Mouse (Mus musculus) hindbrain, embryonic 15.5 days (tissue): ENCODE data around the gene Icam5. TPM values are rescaled to one million over a fixed set of nuclear protein-coding genes. Genes with fewer than 3 reads are reported as not detected.

Experiments used
- ATAC-seq: fragments of 200-750 bp; cut with Nextera tagmentation; 2 replicates; pipeline ENCODE4 v1.8.0; 2017; ENCODE audit warnings: low read depth, moderate number of reproducible peaks, moderate TSS enrichment; ENCODE audit not compliant: low FRiP score
- H3K27ac ChIP-seq: fragments of 300-500 bp; sonication (generic); replicated peaks from 2 replicates; pipeline ENCODE4 v1.5.1; 2015; ENCODE audit warnings: mild to moderate bottlenecking, inconsistent platforms
- H3K27me3 ChIP-seq: fragments of 300-500 bp; sonication (generic); 2 replicates; pipeline ENCODE4 v1.6.1; 2015; ENCODE audit warnings: control low read depth, inconsistent platforms
- H3K36me3 ChIP-seq: fragments of 300-500 bp; sonication (generic); 2 replicates; pipeline ENCODE4 v1.6.1; 2015; ENCODE audit warnings: control low read depth, inconsistent platforms
- H3K4me1 ChIP-seq: fragments of 300-500 bp; sonication (generic); replicated peaks from 2 replicates; pipeline ENCODE4 v1.6.1; 2015; ENCODE audit warnings: control low read depth, inconsistent platforms
- H3K4me2 ChIP-seq: fragments of 300-500 bp; sonication (generic); 2 replicates; pipeline ENCODE4 v1.6.1; 2015; ENCODE audit warnings: moderate library complexity, mild to moderate bottlenecking, inconsistent platforms
- H3K4me3 ChIP-seq: fragments of 300-500 bp; sonication (generic); 2 replicates; pipeline ENCODE4 v1.5.1; 2015; ENCODE audit warnings: mild to moderate bottlenecking, inconsistent platforms
- H3K9ac ChIP-seq: fragments of 300-500 bp; sonication (generic); 2 replicates; pipeline ENCODE4 v1.6.1; 2015; ENCODE audit warnings: inconsistent platforms
- H3K9me3 ChIP-seq: fragments of 300-500 bp; sonication (generic); 2 replicates; pipeline ENCODE4 v1.6.1; 2016; ENCODE audit warnings: control low read depth, inconsistent platforms
- WGBS: fragments of 180-500 bp; shearing (Covaris S2); methylation state at CpG from one replicate; pipeline ENCODE4 v1.1.7; 2015; 5-methylcytosine and 5-hydroxymethylcytosine counted together
- microRNA counts: library from miRNA; unstranded; fragments of <30 nt; microRNA quantifications from one replicate; lab custom pipeline; 2016
- microRNA-seq: library from miRNA; unstranded; fragments of <30 nt; microRNA quantifications from one replicate; pipeline ENCODE4, GENCODE M21; 2016
- polyA plus RNA-seq: library from polyadenylated mRNA; unstranded; fragments of >200 nt; fragmentation: Nextera tagmentation; extraction: Ambion mirVana; gene quantifications from 2 replicates; pipeline ENCODE4 v1.2.1, GENCODE M21; 2015

The Icam5 gene
- polyA plus RNA-seq, 1 experiment from 2014 or later: 2.6 TPM

- ATAC-seq: no peak
- no peak overlapping the region for H3K9ac ChIP-seq
- peaks cover 79% of the 10 kb centered on the region for H3K36me3 ChIP-seq
- H3K27me3 ChIP-seq: no peaks in the 10 kb centered on the region
- no peaks in the 10 kb centered on the region for H3K9me3 ChIP-seq
- H3K4me1 ChIP-seq: no peaks in the 10 kb centered on the region
- no peak overlapping the region for H3K27ac ChIP-seq
- H3K4me3 ChIP-seq: no peak overlapping the region
- no peak overlapping the region for H3K4me2 ChIP-seq
- WGBS: 80% methylated on average over 9 of the region's 9 CpGs
Measured at GRCm38 (mm10) chr9:21081127-21081526, 49.3 kb downstream of the Icam5 start.

DNA sequence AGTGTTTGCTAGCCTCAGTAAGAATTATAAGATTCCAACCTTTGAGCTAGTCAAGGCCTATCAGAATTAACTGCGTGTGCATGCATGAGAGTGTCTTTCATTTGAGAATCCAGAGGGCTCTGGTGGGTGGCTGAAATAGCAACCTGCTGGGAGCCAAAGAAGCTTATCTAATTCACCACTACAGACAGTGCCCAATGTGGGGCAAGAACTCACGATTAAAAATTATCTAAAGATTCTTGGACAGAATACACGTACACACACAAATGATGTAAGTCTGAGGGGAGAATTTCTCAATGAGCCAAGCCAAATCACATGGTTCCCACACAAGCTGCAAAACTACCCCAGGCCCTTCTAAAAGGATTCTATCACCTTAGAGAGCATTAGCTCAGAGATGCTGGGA, 51.5 kb downstream of the Icam5 start:
- peaks cover 67% of the 10 kb centered on the region for H3K36me3 ChIP-seq
- no peaks in the 10 kb centered on the region for H3K9me3 ChIP-seq
- no peak overlapping the region for H3K4me2 ChIP-seq
- no peak overlapping the region for H3K27ac ChIP-seq
- H3K4me1 ChIP-seq: no peaks in the 10 kb centered on the region
- H3K27me3 ChIP-seq: no peaks in the 10 kb centered on the region
- WGBS: 92% methylated on average over 3 of the region's 3 CpGs
- no peak overlapping the region for H3K9ac ChIP-seq
- no peak overlapping the region for H3K4me3 ChIP-seq
- ATAC-seq: no peak

MicroRNAs encoded within 50 kb of the gene (microRNA counts, 519-probe panel; counts per million panel counts)
- 3,098 counts per million, percentile 61 among the panel's probes with 10 or more counts for microRNA mmu-miR-1900 (lab: Ali Mortazavi, UCI)

Small RNAs within 50 kb of the gene (microRNA-seq; reads per million reads assigned to microRNA genes)
- gene Mir1900: not detected
- 1.3 reads per million for gene Mir7082

Other genes starting within 250 kb of the Icam5 start
- 1.1 and 1.2 TPM in 2 replicates for gene Col5a3, start 217.0 kb upstream of the Icam5 start, polyA plus RNA-seq
- gene Rdh8, start 213.6 kb upstream of the Icam5 start, polyA plus RNA-seq: not detected in 2 replicates
- gene A230050P20Rik, start 163.4 kb upstream of the Icam5 start, polyA plus RNA-seq: 12.9 and 13.2 TPM in 2 replicates
- gene Angptl6, start 152.3 kb upstream of the Icam5 start, polyA plus RNA-seq: 14.7 and 15.1 TPM in 2 replicates
- 46.3 and 47.5 TPM in 2 replicates for gene Ppan, start 143.9 kb upstream of the Icam5 start, polyA plus RNA-seq
- gene Eif3g, start 133.4 kb upstream of the Icam5 start, polyA plus RNA-seq: 249 and 256 TPM in 2 replicates
- 60.5 and 63.9 TPM in 2 replicates for gene Dnmt1, start 72.2 kb upstream of the Icam5 start, polyA plus RNA-seq
- 8.5 and 10.8 TPM in 2 replicates for gene S1pr2, start 55.3 kb upstream of the Icam5 start, polyA plus RNA-seq
- 109 and 114 TPM in 2 replicates for gene Mrpl4, start 29.3 kb upstream of the Icam5 start, polyA plus RNA-seq
- 3.4 and 3.9 TPM in 2 replicates for gene Icam1, start 16.1 kb upstream of the Icam5 start, polyA plus RNA-seq
- not detected in 2 replicates for gene Icam4, start 2.7 kb upstream of the Icam5 start, polyA plus RNA-seq
- gene Zglp1, start 35.0 kb downstream of the Icam5 start, polyA plus RNA-seq: 0.58 and 3.0 TPM in 2 replicates
- 1.7 and 2.8 TPM in 2 replicates for gene Gm49373, start 41.0 kb downstream of the Icam5 start, polyA plus RNA-seq
- 71.0 and 74.1 TPM in 2 replicates for gene Fdx1l, start 41.5 kb downstream of the Icam5 start, polyA plus RNA-seq
- gene Gm38431, start 59.9 kb downstream of the Icam5 start, polyA plus RNA-seq: 1.3 and 3.1 TPM in 2 replicates
- gene Raver1, start 59.9 kb downstream of the Icam5 start, polyA plus RNA-seq: 31.7 and 37.8 TPM in 2 replicates
- 11.3 and 11.7 TPM in 2 replicates for gene Tyk2, start 99.2 kb downstream of the Icam5 start, polyA plus RNA-seq
- gene Cdc37, start 117.9 kb downstream of the Icam5 start, polyA plus RNA-seq: 211 TPM in 2 replicates
- 36.5 and 41.0 TPM in 2 replicates for gene Pde4a, start 133.6 kb downstream of the Icam5 start, polyA plus RNA-seq
- 66.7 and 68.2 TPM in 2 replicates for gene Keap1, start 207.3 kb downstream of the Icam5 start, polyA plus RNA-seq
- 4.1 and 4.6 TPM in 2 replicates for gene S1pr5, start 216.4 kb downstream of the Icam5 start, polyA plus RNA-seq
- gene Atg4d, start 233.2 kb downstream of the Icam5 start, polyA plus RNA-seq: 47.6 and 53.7 TPM in 2 replicates